Mouse (Mus musculus) kidney, adult 2 months (tissue): ENCODE results near the gene Npas3.

Experiments used
- CTCF ChIP-seq: fragments of 200-500 bp; conservative IDR thresholded peaks from 2 replicates; pipeline ENCODE4 v1.5.1; 2011; ENCODE audit warnings: low read depth, mild to moderate bottlenecking, control low read depth, low read length, moderate library complexity, mixed read lengths; ENCODE audit not compliant: insufficient read depth, insufficient read length
- POLR2A ChIP-seq: fragments of 200-500 bp; IDR thresholded peaks from one replicate; pipeline ENCODE4 v1.6.1; 2011; ENCODE audit warnings: low read depth, low read length, control low read depth

GRCm38 (mm10) chr12:53222742-53223141, 25.7 kb upstream of the Npas3 start:
- peak; percentile 26; the same call in 1 of the 2 replicates for TF ChIP-seq CTCF
- TF ChIP-seq POLR2A: no peak
